Mouse (Mus musculus): ENCODE results near the gene Ttll13.

Gene Ttll13

GRCm38 (mm10) chr7:80246148-80246721 lies at the start of gene Ttll13:
Ttll13 (plus strand) TSS chr7:80246376.
- TF ChIP-seq GATA4 (IDR thresholded peaks at IDR 0.05; ENCODE audit: insufficient replicate concordance, low read length), result peak; percentile 32; the same call in 1 of the 2 replicates

DNA sequence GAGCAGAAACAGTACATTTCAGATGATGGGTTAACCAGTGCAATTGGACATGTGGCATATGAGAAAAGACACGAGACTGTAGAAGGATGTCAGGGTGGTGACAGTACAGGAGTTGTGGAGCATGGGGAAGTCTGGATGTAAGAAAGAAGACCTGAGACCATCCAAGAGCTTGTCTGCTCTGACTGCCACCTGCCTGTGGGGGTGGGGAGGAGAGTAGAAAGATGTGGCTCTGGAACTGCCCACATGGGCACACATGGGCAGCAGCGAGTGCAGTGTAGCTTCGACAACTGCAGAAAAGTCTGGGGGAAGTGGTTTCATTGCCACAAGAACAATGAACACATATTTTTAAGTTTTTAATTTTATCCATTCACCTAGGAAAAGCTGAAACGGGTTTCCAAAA lies 48.8 kb upstream of the Ttll13 start:
- no peak for TF ChIP-seq GATA4 (IDR thresholded peaks at IDR 0.05; ENCODE audit: insufficient replicate concordance, low read length)

DNA sequence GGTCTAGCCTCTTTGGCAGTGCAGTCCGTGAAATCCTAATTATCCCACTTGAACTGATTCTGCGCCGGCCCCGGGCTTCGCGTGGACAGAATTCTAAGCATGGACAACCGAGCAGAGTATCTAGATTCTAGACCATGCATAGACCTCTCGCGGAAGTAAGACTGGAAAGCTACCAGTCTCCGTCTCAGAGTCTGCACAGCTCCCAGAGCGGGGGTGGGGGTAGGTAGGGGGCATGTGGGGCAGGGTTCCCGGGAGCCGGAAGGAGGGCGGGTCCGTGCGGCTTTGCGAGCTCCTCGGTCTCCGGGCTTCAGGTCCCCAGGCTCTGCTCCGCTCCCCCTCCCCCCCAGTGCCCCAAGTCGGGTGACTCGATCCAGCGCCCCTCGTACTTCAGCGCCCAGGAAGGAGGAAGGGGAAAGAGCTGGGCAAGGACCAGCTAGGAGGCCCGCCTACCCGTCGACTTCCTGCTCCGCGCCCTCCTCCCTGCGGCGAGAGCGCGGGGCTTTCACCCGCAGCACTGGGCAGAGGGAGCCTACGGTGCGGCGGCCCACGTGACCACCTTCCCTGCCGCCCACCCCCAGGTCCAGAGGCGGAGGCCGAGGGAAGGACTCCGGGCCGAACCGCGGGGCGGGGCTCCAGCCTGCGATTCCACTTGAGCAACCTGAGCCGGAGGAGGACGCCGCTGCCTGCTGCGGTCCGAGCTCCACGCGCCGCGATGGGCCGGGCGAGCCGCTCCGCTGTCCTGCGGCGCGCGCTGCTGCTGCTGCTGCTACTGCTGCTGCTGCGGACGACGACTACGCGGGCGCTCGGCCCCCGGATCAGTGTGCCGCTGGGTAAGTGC lies 48.0 kb upstream of the Ttll13 start:
- TF ChIP-seq GATA4 (IDR thresholded peaks at IDR 0.05; ENCODE audit: insufficient replicate concordance, low read length), result peak; percentile 19; the same call in 1 of the 2 replicates

- TF ChIP-seq GATA4 (IDR thresholded peaks at IDR 0.05; ENCODE audit: insufficient replicate concordance, low read length), result no peak
These were observed 47.3 kb upstream of the Ttll13 start for GRCm38 (mm10) chr7:80198863-80199262.

- TF ChIP-seq GATA4 (IDR thresholded peaks at IDR 0.05; ENCODE audit: insufficient replicate concordance, low read length), result no peak
These were observed 46.9 kb upstream of the Ttll13 start for GRCm38 (mm10) chr7:80199286-80199685.

GRCm38 (mm10) chr7:80199851-80200587 lies 46.2 kb upstream of the Ttll13 start:
- TF ChIP-seq GATA4 (IDR thresholded peaks at IDR 0.05; ENCODE audit: insufficient replicate concordance, low read length), result no peak

GRCm38 (mm10) chr7:80200588-80200945 lies 45.6 kb upstream of the Ttll13 start:
- TF ChIP-seq GATA4 (IDR thresholded peaks at IDR 0.05; ENCODE audit: insufficient replicate concordance, low read length), result no peak

DNA sequence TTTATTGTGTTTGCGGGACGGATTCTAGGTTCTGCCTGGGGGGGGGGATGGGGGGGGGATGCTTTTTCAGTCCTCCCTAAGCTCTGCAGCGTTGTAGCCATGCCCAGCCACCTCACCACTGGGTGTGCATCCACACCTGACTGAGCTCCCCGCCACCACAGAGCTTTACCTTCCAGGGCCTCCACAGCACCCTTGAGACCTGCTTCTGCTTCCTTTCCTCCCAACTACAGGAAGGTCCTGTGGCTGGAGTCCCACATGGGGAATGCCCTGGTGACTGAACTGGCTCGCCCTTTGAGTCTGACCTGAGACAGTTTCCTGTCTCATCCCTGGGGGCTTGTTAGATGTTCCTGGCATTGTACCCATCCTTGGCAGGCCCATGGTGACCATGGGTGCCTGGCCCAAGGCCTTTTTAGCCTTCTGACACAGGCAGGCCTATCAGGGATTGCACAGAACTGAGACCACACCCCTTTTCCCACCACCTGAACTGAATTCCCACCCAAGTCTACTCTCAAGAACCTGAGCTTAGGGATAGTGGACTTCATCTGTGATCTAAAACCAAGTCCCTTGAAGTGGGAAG lies 45.1 kb upstream of the Ttll13 start:
- no peak for TF ChIP-seq GATA4 (IDR thresholded peaks at IDR 0.05; ENCODE audit: insufficient replicate concordance, low read length)

GRCm38 (mm10) chr7:80201888-80202540 lies 44.2 kb upstream of the Ttll13 start:
- TF ChIP-seq GATA4 (IDR thresholded peaks at IDR 0.05; ENCODE audit: insufficient replicate concordance, low read length), result no peak

DNA sequence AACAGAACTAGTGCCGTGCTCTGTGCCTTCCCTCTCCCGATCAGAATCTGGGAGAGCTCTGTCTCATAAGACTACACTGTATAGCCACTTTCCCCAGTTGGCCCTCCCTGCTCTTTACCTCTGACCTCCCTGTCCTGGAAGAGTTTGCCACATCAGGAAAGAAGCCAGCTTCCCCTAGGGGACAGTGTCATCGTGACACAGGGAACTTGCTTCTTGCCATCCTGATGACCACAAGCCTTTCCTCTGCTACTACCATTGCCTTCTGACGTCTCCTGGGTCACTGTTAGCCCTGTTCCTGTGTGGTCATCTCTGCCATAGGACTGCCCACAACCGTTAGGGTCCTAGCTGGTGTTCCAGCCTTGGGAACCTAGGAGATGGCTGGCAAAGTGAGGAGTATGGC lies 43.2 kb upstream of the Ttll13 start:
- no peak for TF ChIP-seq GATA4 (IDR thresholded peaks at IDR 0.05; ENCODE audit: insufficient replicate concordance, low read length)

GRCm38 (mm10) chr7:80203638-80204096 lies 42.5 kb upstream of the Ttll13 start:
- no peak for TF ChIP-seq GATA4 (IDR thresholded peaks at IDR 0.05; ENCODE audit: insufficient replicate concordance, low read length)

- no peak for TF ChIP-seq GATA4 (IDR thresholded peaks at IDR 0.05; ENCODE audit: insufficient replicate concordance, low read length)
These were observed 41.8 kb upstream of the Ttll13 start for GRCm38 (mm10) chr7:80204362-80204761.

DNA sequence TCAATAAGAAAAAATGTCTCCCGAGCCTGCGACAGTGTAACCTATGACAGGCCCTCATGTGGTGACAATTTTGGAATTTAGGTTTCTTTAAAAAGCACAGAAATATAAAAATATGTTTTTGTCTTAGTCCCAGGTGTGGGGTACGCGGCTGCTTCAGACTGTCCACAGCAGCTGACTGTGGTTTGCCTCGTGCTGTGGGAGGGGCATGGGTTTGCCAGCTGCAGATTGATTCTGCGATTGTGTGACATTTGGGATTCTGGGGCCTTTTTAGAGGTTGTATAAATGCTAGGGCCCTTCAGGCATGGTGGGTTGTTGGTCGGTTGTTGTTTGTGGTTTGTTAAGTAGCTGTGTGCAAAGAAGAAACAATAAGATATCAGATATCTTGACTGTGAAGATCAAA lies 41.2 kb upstream of the Ttll13 start:
- no peak for TF ChIP-seq GATA4 (IDR thresholded peaks at IDR 0.05; ENCODE audit: insufficient replicate concordance, low read length)

- TF ChIP-seq GATA4 (IDR thresholded peaks at IDR 0.05; ENCODE audit: insufficient replicate concordance, low read length), result no peak
These were observed 40.2 kb upstream of the Ttll13 start for GRCm38 (mm10) chr7:80205705-80206589.

Measured in liver, adult (tissue).